Mouse (Mus musculus) neural tube, embryonic 12.5 days (tissue): Measurements from ENCODE around the gene Mcu. TPM values are rescaled to one million over a fixed set of nuclear protein-coding genes. Genes with fewer than 3 reads are reported as not detected.

Experiments used
- ATAC-seq: fragments of 200-750 bp; cut with Nextera tagmentation; 2 replicates; pipeline ENCODE4 v1.8.0; 2017; ENCODE audit warnings: low read depth, mild to moderate bottlenecking, moderate TSS enrichment, moderate library complexity; ENCODE audit not compliant: low FRiP score
- H3K27ac ChIP-seq: fragments of 300-500 bp; sonication (generic); 2 replicates; pipeline ENCODE4 v1.5.1; 2016
- H3K27me3 ChIP-seq: fragments of 300-500 bp; sonication (generic); replicated peaks from 2 replicates; pipeline ENCODE4 v1.6.1; 2016; ENCODE audit warnings: mild to moderate bottlenecking
- H3K36me3 ChIP-seq: fragments of 300-500 bp; sonication (generic); 2 replicates; pipeline ENCODE4 v1.6.1; 2016; ENCODE audit warnings: mild to moderate bottlenecking
- H3K4me1 ChIP-seq: fragments of 300-500 bp; sonication (generic); 2 replicates; pipeline ENCODE4 v1.6.1; 2016
- H3K4me2 ChIP-seq: fragments of 300-500 bp; sonication (generic); replicated peaks from 2 replicates; pipeline ENCODE4 v1.6.1; 2016; ENCODE audit warnings: mild to moderate bottlenecking
- H3K4me3 ChIP-seq: fragments of 300-500 bp; sonication (generic); 2 replicates; pipeline ENCODE4 v1.5.1; 2016
- H3K9ac ChIP-seq: fragments of 300-500 bp; sonication (generic); 2 replicates; pipeline ENCODE4 v1.6.1; 2016; ENCODE audit warnings: mild to moderate bottlenecking
- H3K9me3 ChIP-seq: fragments of 300-500 bp; sonication (generic); 2 replicates; pipeline ENCODE4 v1.6.1; 2016; ENCODE audit warnings: mild to moderate bottlenecking
- WGBS: fragments of 180-500 bp; shearing (Covaris S2); methylation state at CpG from one replicate; pipeline ENCODE4 v1.1.7; 2016; 5-methylcytosine and 5-hydroxymethylcytosine counted together
- polyA plus RNA-seq: library from polyadenylated mRNA; unstranded; fragments of >200 nt; fragmentation: Nextera tagmentation; extraction: Ambion mirVana; gene quantifications from 2 replicates; pipeline ENCODE4 v1.2.1, GENCODE M21; 2016

Gene Mcu
- polyA plus RNA-seq, 1 experiment from 2014 or later, result 26.5 TPM

DNA sequence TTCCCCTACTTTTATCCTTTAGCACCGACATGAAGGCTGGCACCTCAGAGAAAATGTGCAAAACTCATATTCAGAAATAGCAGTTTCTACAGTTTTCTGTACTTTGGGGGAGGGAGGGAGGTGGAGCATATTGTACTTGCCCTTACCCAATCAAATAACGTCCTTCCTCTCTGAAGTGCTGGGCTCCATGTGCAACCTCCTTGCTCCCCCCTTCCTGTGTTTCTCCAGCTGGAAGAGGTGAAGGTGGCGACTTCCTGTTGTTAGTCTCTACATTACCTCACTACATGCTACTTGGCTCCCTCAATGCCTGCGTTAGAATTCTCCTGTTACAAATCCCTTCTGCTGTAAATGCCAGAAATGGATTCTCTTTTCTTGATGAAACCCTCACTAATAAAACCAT lies 54.0 kb downstream of the Mcu start:
- ATAC-seq, result no peak
- Histone ChIP-seq H3K4me1 (peaks cover 4% of the 10 kb centered on the region; the same call in 1 of the 2 replicates), H3K4me2 (no peak overlapping the region), H3K4me3 (no peak overlapping the region), H3K27ac (no peak overlapping the region), H3K27me3 (no peaks in the 10 kb centered on the region), H3K36me3 (no peaks in the 10 kb centered on the region), H3K9ac (no peak overlapping the region), H3K9me3 (no peaks in the 10 kb centered on the region)
- 77% methylated on average over 4 of the region's 4 CpGs for WGBS

DNA sequence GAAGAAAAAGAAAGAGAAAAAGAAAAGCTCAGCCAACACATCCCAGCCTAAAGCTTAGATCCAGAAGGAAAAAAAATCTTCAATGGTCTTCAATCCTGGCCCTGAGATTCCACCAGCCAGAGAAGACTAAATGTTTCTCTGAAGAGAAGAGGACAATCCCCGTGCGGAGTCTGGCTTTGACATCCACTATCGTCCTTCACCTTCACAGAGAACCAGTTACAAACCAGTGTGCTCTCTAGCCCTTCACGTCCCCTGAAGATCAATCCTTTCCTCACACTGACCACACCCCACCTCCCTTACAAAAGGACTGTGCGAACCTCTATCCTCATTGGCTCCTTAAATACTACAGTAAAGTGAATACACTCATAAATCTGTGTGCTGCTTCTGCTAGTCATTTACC lies 56.4 kb downstream of the Mcu start:
- 90% methylated on average over 5 of the region's 5 CpGs for WGBS

DNA sequence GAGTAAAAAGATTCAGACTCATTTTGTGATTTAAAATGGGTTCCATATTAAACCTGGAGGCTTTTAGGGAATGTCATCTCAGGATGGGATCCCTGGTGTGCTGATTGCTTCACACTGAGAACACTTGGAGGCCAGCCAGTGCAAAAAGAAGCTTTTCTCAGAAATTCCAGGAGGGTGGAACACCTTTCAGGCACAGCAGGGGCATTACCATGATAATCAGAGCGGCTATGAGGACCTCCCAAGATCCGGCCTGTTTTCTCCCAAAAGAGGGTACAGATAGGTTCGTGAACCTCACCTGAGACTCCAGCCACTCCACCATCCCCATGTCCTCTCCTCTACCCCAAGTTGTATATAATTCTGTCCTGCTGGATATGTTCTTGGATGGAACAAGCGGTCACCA lies 57.9 kb downstream of the Mcu start:
- WGBS, result 71% methylated on average over 4 of the region's 4 CpGs
- Histone ChIP-seq H3K27ac (no peak overlapping the region), H3K36me3 (no peaks in the 10 kb centered on the region), H3K27me3 (no peaks in the 10 kb centered on the region), H3K4me1 (no peaks in the 10 kb centered on the region), H3K4me2 (no peak overlapping the region), H3K9ac (no peak overlapping the region), H3K4me3 (no peak overlapping the region), H3K9me3 (no peaks in the 10 kb centered on the region)
- ATAC-seq, result no peak

More for the DNA sequence above, 56.4 kb downstream of the Mcu start:
- H3K27ac ChIP-seq, result no peak overlapping the region
- no peaks in the 10 kb centered on the region for H3K27me3 ChIP-seq
- no peak overlapping the region for H3K9ac ChIP-seq
- no peaks in the 10 kb centered on the region for H3K4me1 ChIP-seq
- no peaks in the 10 kb centered on the region for H3K9me3 ChIP-seq
- H3K36me3 ChIP-seq, result no peaks in the 10 kb centered on the region
- H3K4me3 ChIP-seq, result no peak overlapping the region
- no peak overlapping the region for H3K4me2 ChIP-seq
- no peak for ATAC-seq

DNA sequence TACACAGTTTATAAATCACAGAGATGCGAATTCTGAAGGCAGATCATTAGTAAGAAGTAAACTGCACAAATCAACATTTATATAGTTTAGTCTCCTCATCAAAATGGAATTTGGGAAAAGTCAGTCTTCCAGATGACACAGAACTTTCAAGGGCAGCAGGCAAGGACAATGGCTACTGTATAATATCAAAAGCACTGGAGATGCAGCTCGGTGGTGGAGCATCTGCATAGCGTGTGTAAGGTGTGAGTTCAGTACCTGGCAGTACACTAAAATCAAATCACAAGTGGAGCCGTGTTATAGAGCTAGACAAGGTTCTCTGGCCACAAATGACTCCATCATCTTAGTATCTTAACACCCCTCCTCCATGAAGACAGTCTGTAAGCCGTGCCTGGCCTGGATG lies 58.3 kb downstream of the Mcu start:
- H3K4me3 ChIP-seq, result no peak overlapping the region
- H3K4me1 ChIP-seq, result no peaks in the 10 kb centered on the region
- no peaks in the 10 kb centered on the region for H3K9me3 ChIP-seq
- no peaks in the 10 kb centered on the region for H3K27me3 ChIP-seq
- no peaks in the 10 kb centered on the region for H3K36me3 ChIP-seq
- H3K27ac ChIP-seq, result no peak overlapping the region
- 86% methylated on average over 5 of the region's 5 CpGs for WGBS
- ATAC-seq, result no peak
- H3K4me2 ChIP-seq, result no peak overlapping the region
- no peak overlapping the region for H3K9ac ChIP-seq

DNA sequence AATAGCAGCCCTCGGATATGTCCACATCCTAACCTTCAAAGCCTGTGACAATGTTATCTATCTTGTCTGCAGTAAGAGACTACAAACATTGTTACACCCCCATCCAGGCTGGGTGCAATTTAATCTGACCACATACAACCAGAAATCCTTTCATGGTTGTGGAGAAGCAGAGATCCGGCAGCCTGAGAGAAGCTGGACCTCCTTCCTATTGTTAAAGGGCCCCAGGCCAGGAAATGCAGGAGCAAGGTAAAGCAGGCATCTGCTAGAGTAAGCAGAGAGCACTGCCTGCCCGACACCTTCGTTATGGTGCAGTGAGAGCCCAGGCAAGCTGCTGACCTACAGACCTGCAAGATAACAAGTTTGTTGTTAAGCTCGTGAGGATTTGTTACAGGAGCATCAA lies 60.0 kb downstream of the Mcu start:
- no peaks in the 10 kb centered on the region for H3K36me3 ChIP-seq
- H3K4me3 ChIP-seq, result no peak overlapping the region
- H3K27me3 ChIP-seq, result no peaks in the 10 kb centered on the region
- no peak overlapping the region for H3K27ac ChIP-seq
- H3K9me3 ChIP-seq, result no peaks in the 10 kb centered on the region
- WGBS, result 60% methylated on average over 5 of the region's 5 CpGs
- H3K4me2 ChIP-seq, result no peak overlapping the region
- no peak for ATAC-seq
- no peak overlapping the region for H3K9ac ChIP-seq
- no peaks in the 10 kb centered on the region for H3K4me1 ChIP-seq

DNA sequence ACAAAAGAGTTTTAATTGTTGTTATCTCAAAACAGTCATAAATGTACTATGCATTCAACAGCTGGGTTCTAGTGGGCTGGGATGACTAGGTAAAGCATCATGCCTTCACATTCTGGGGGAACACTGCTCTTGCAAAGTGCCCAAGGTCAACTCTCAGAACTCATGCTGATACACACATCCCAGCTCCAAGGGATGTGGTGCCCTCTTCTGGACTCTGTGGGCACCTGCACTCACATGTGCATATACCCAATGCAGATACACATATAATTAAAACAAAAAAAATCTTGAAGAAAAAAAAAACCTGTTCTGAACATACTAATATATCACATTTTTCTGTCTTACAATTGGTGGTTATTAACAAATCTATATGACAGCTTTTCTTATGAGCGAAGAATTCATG lies 62.2 kb downstream of the Mcu start:
- no peaks in the 10 kb centered on the region for H3K9me3 ChIP-seq
- H3K4me1 ChIP-seq, result no peaks in the 10 kb centered on the region
- H3K4me3 ChIP-seq, result no peak overlapping the region
- WGBS, result 95% methylated on average over 1 of the region's 1 CpGs
- H3K4me2 ChIP-seq, result no peak overlapping the region
- H3K9ac ChIP-seq, result no peak overlapping the region
- no peaks in the 10 kb centered on the region for H3K27me3 ChIP-seq
- ATAC-seq, result no peak
- no peak overlapping the region for H3K27ac ChIP-seq
- no peaks in the 10 kb centered on the region for H3K36me3 ChIP-seq

DNA sequence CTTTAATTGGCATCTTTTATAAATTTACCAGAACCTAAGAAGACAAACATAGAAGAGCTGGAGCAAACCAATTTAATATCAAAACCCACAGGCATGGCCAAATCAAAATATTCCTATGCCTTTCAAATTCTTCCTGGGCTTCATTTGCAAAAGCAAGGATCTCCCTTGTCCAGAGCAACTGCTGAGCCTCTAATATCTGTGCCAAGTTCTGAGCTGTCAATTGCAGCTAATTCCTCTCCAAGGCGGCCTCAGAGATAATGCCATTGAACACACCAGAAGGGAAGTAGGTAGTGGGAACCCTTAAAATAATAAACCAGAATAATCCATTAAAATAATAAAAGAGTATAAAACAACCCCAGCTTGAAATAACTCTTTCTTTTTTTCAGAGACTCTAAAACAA lies 64.0 kb downstream of the Mcu start:
- no peak for ATAC-seq

DNA sequence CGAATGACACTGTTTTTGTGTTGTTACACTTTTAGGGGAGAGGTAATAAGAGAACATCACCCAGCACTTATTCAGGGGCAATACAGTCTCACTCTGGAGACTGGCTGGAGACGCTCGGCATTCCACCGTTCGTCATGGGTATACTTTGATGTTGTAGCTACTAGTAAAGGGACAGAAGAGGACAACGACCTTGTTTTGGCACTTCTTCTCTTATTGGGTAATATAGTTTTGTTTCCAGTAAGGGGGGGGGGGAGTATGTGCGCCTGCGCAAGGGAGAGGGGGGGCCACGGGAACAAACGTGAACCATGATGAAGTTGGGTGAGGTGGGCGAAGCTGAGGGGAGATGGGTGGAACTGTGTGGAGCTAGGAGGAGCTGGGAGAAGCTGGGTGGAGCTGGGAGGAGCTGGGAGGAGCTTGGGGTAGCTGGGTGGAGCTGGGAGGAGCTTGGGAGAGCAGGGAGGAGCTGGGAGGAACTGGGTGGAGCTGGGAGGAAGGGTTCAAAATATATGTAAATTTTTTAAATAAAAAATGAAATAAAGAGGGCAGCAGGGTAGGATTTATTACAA lies 67.6 kb downstream of the Mcu start:
- no peak for ATAC-seq
- 68% methylated on average over 11 of the region's 11 CpGs for WGBS

More for the DNA sequence above, 64.0 kb downstream of the Mcu start:
- Histone ChIP-seq H3K27me3 (no peaks in the 10 kb centered on the region), H3K9me3 (no peaks in the 10 kb centered on the region), H3K36me3 (no peaks in the 10 kb centered on the region), H3K4me3 (no peak overlapping the region), H3K9ac (no peak overlapping the region), H3K4me1 (no peaks in the 10 kb centered on the region), H3K27ac (no peak overlapping the region), H3K4me2 (no peak overlapping the region)
- 84% methylated on average over 1 of the region's 1 CpGs for WGBS

DNA sequence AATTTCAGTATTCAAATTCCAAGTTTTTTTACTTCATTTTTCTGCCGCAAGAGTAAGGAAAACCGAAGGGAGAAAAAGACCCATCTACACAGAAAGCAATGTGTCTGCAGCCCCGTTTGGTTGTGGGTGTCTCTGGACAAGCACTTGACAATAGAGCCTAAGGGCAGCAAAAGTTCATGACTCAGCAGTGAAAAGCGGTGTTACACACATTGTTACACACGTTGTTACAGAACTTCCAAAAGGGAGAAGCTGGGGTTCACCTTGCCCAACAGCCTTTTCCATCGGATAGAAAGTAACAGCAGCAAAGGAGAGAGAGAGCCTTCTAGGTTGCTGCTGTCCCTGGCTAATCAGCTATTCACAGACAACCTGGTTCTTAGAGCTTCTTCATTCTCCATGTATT lies 68.3 kb downstream of the Mcu start:
- no peaks in the 10 kb centered on the region for H3K27me3 ChIP-seq
- H3K9ac ChIP-seq, result no peak overlapping the region
- no peak for ATAC-seq
- WGBS, result 41% methylated on average over 6 of the region's 6 CpGs
- peaks cover 10% of the 10 kb centered on the region for H3K9me3 ChIP-seq
- H3K4me1 ChIP-seq, result no peaks in the 10 kb centered on the region
- no peak overlapping the region for H3K4me3 ChIP-seq
- H3K36me3 ChIP-seq, result peaks cover 3% of the 10 kb centered on the region; the same call in 1 of the 2 replicates
- no peak overlapping the region for H3K27ac ChIP-seq
- H3K4me2 ChIP-seq, result no peak overlapping the region

More for the DNA sequence above, 67.6 kb downstream of the Mcu start:
- Histone ChIP-seq H3K27ac (no peak overlapping the region), H3K4me1 (no peaks in the 10 kb centered on the region), H3K36me3 (peaks cover 3% of the 10 kb centered on the region; the same call in 1 of the 2 replicates), H3K9me3 (peaks cover 10% of the 10 kb centered on the region), H3K9ac (no peak overlapping the region), H3K27me3 (no peaks in the 10 kb centered on the region), H3K4me2 (no peak overlapping the region), H3K4me3 (no peak overlapping the region)

DNA sequence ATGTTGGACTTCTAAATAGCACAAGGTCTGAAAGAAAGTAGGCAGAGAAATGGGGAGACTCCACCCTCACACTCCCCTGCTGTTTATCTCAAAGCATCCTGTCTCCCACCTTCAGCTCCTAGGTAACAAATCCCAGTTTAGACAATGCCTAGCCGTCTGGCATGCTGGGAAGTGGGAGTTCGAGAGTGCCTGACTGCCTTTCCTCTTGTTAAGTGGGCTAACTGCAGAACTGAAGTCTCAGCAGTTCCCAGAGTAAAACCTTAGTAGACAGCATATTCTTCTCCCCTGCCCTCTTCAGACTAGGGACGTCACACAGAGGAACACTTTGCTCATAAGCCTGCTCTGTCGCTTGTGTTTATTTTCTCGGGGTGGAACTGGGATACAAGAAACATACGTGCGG lies 69.1 kb downstream of the Mcu start:
- H3K9ac ChIP-seq, result no peak overlapping the region
- peaks cover 10% of the 10 kb centered on the region for H3K9me3 ChIP-seq
- no peak for ATAC-seq
- no peak overlapping the region for H3K27ac ChIP-seq
- peaks cover 3% of the 10 kb centered on the region; the same call in 1 of the 2 replicates for H3K36me3 ChIP-seq
- WGBS, result 42% methylated on average over 7 of the region's 7 CpGs
- no peak overlapping the region for H3K4me2 ChIP-seq
- no peaks in the 10 kb centered on the region for H3K4me1 ChIP-seq
- no peak overlapping the region for H3K4me3 ChIP-seq
- no peaks in the 10 kb centered on the region for H3K27me3 ChIP-seq

DNA sequence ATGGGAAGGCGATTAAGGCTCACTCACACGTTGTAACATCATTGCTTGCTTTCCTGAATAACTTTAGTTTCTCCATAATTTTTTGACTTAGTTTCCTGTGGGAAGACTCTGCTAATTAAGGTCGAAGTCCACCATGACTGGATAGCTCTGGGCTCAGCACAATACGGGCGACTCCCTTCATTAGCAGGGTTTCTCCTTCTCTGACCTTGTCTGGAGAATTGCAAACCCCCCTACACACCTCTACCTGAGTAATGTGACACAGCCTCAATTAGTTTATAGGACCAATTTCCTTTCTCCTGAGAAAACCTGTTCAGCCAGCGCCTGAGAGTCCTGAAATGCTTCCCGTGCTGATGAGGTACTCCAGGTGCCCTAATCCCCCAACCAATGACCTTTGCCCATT lies 71.3 kb downstream of the Mcu start:
- Histone ChIP-seq H3K4me1 (peaks cover under 1% of the 10 kb centered on the region; the same call in 1 of the 2 replicates), H3K4me3 (no peak overlapping the region), H3K4me2 (no peak overlapping the region), H3K27ac (no peak overlapping the region), H3K9me3 (peaks cover 10% of the 10 kb centered on the region), H3K9ac (no peak overlapping the region), H3K27me3 (no peaks in the 10 kb centered on the region), H3K36me3 (peaks cover 3% of the 10 kb centered on the region; the same call in 1 of the 2 replicates)
- 88% methylated on average over 7 of the region's 7 CpGs for WGBS
- no peak for ATAC-seq

DNA sequence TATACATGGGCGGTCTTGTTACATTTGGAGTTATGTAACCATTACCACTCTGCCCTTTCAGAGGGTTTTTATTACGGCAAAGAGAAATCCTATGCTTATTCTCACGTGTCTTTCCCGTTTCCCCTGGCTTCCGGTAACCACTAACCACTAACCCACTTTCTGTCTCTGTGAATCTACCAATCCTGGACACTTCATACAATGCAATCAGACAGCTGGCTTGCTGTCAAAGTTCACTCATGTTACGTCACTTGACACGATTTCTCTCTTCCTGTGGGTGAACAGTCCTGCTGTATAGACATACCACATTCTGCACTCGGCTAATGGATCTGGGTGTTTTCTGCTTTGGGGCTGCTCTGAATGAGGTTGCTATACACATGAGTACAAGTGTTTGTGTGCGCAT lies 73.1 kb downstream of the Mcu start:
- H3K4me3 ChIP-seq, result no peak overlapping the region
- H3K36me3 ChIP-seq, result peaks cover 3% of the 10 kb centered on the region; the same call in 1 of the 2 replicates
- peaks cover 10% of the 10 kb centered on the region for H3K9me3 ChIP-seq
- H3K9ac ChIP-seq, result no peak overlapping the region
- ATAC-seq, result no peak
- H3K4me2 ChIP-seq, result no peak overlapping the region
- H3K27me3 ChIP-seq, result no peaks in the 10 kb centered on the region
- H3K27ac ChIP-seq, result no peak overlapping the region
- 88% methylated on average over 9 of the region's 9 CpGs for WGBS
- peaks cover 19% of the 10 kb centered on the region for H3K4me1 ChIP-seq

DNA sequence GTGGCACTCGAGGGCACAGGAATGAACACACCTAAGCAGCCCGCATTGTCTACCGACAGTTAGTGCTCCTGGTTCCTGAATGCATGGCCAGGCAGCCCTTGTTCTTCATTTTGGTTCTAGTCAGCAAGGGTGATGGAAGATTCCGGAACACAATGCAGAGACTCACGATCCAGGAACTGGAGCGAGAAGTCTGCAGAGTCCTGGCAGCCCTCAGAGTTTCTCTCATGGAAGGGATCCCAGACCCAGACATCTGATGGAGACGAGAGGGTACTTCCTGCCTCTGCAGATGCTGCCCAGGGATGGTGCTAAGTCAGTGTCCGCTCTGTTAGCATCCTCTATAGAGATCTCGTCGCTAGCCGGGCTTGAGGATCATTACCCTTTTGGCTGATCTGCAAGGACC lies 75.0 kb downstream of the Mcu start:
- WGBS, result 82% methylated on average over 11 of the region's 11 CpGs
- H3K9me3 ChIP-seq, result peaks cover 9% of the 10 kb centered on the region

More for the DNA sequence above, 75.0 kb downstream of the Mcu start:
- no peaks in the 10 kb centered on the region for H3K27me3 ChIP-seq
- no peak overlapping the region for H3K4me2 ChIP-seq
- peaks cover 19% of the 10 kb centered on the region for H3K4me1 ChIP-seq
- no peak for ATAC-seq
- H3K4me3 ChIP-seq, result no peak overlapping the region
- peaks cover 3% of the 10 kb centered on the region; the same call in 1 of the 2 replicates for H3K36me3 ChIP-seq
- H3K9ac ChIP-seq, result no peak overlapping the region
- H3K27ac ChIP-seq, result no peak overlapping the region
